ENCODE assay signal across 11 mouse cellular contexts in the genomic region with DNA sequence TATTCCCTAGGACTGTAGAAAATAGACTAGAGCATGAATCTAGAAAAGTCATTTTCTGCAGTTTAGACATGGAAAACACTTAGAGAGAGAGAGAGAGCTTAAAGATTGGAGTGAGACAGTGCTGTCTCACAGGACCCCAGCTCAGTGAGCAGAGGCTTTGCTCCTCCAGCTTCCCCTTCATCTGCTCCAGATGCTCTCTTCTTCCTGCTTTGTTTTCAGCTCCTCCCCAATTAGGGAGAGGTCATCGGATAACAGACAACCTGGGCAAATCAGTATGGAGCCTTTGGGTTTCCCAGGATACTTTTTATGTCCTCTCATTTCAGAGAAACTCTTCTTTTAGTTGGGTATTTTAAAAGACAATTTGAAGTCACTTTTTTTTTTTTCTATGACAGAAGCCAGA.
"Had no signal": no experiment of that assay in that cellular context is flagged by ENCODE, and none has a peak within 500 bp of the region (broad histone marks: within the 10 kb centered on the region; RNA-seq: fewer than 3 reads in every experiment).

No protein-coding gene starts in this region.

- DNase-seq: kidney, adult 9 months; kidney, postnatal 36 days; layer of hippocampus, adult 9-11 months; layer of hippocampus, postnatal 36 days; liver; lung, adult 18-20 months; right cerebral cortex, postnatal 14 days; thymus, postnatal 36 days had no signal

- H3K36me3 ChIP-seq: limb, embryonic 12.5 days had no signal

- H3K4me3 ChIP-seq: limb, embryonic 12.5 days had no signal

- H3K9ac ChIP-seq: limb, embryonic 12.5 days; liver, embryonic 14.5 days had no signal

- H3K9me3 ChIP-seq: limb, embryonic 12.5 days had no signal

- H3K27ac ChIP-seq: kidney, postnatal 0 days; limb, embryonic 12.5 days; liver, embryonic 14.5 days had no signal

- H3K27me3 ChIP-seq: limb, embryonic 12.5 days had no signal

- H3K4me2 ChIP-seq: limb, embryonic 12.5 days had no signal

- H3K4me1 ChIP-seq: limb, embryonic 12.5 days had no signal
